Mouse (Mus musculus) WW6 (cell line): ENCODE measurements around the gene Dpt.
"Not testable (repeated sequence)": the region's sequence is repeated elsewhere in the genome, so short reads cannot be mapped to it uniquely, and the experiment has no call there.

Experiments
- DNase-seq: peaks from one replicate; pipeline ENCODE4 v3.0.0-alpha.2; 2013; ENCODE audit warnings: low read depth, low spot score

Gene Dpt

GRCm38 (mm10) chr1:164817331-164817730, 20.9 kb downstream of the Dpt start:
- DNase-seq = no peak

GRCm38 (mm10) chr1:164821307-164821706, 24.9 kb downstream of the Dpt start:
- no peak for DNase-seq

DNA sequence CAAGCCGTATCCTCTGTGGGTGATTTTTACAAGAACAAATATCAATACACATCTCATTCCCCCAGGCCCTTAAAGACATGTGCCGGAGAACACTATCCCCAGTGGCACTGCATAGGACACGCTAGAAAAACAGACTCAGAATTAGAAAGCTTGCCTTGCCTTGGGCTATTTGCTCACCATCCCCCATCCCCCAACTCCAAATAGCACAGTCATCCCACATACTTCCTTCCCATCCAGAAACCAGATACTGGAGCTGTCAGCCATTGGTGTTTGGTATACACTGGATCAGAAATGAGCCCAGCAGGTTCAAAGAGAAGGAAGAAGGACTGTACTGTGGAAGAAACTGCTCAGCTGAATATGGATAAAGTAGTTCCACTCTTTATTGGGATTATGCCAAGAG, 25.4 kb downstream of the Dpt start:
- DNase-seq = no peak

DNA sequence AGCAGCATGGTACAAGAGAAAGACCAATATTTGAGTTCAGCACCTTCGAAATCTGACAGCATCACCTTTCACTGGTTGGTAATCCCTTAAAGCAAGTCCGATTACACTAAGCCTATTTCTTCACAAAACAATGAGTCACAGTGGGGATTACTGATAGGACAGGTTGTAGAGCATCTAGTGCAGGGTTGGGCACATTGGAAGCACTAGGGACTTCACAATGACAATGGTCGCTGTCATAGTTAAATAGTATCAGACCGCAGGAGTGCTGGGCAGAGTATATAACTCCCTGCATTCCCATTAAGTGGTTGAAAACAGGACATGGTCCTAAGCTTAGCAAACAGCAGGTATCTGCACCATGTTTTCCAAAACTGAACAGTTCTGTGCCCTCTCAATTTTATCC, 25.8 kb downstream of the Dpt start:
- DNase-seq = no peak

GRCm38 (mm10) chr1:164824896-164825295, 28.5 kb downstream of the Dpt start:
- DNase-seq = no peak

DNA sequence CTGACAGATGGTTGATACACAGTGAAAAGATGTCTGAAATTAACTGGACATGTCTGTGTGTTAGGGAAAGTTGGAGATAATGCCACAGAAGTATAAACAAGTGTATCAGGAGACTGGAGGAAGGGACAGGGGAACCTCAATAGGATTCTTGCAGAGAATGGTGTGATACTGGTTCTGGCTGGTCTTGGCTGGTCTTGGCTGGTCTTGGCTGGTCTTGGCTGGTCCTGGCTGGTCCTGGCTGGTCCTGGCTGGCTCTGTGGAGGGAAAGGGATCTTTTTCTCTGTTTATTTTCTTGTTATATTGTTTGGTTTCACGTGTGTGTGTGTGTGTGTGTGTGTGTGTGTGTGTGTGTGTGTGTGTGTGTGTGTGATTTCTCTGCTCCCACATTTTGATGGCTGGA, 33.4 kb downstream of the Dpt start:
- DNase-seq = no peak

GRCm38 (mm10) chr1:164832459-164832858, 36.0 kb downstream of the Dpt start:
- no peak for DNase-seq

GRCm38 (mm10) chr1:164848616-164849265, 52.3 kb downstream of the Dpt start:
- DNase-seq = no peak

DNA sequence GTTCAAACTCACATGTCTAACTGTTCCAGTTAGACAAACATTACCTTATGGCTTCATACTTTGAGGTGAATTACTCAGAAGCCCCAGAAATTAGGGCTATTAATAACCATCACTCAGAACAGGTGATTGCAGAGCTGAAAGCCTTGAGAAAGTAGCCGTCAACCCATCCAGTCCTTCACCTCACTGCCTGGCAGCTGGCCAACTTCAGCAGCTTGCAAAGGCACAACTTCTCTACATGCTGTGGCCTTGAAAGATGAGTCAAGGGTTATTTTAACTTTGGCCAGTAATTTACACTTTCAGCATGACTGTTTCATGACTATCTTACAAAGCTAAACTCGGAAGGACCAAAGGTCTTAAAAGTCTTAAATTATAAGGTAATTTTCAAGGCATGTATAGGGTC, 59.3 kb downstream of the Dpt start:
- DNase-seq = not testable (repeated sequence)

- no peak for DNase-seq
Measured at GRCm38 (mm10) chr1:164859952-164860351, 63.5 kb downstream of the Dpt start.

DNA sequence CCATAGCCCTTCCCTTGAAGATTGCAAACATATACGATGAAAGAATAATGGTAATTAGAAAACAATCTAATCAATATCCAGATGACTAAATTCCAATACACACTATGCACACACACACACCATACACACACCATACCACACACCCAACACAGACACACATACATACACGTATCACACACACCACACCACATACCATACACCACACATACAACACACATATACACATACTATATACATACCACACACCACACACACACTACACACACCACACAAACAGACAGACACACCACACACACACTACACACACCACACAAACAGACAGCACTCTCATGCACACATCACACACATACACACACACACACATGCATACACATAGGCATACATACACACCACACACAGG, 64.3 kb downstream of the Dpt start:
- no peak for DNase-seq

DNA sequence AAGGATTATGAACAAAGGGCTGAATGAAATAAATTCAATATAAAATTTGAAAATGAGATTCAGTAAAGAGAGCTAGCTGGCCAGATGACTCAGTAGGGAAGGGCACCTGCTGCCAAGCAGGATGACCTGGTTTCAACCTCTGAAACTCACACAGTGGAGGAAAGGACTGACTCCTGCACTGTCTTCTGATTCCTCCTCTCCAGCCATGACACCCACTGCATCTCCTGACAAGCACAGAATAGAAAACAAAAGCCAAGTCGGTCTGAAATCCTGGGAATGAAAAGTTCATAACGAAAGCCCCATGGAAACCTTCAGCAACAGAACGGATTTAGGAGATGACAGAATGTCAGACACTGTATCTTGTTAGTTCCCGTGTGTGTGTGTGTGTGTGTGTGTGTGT, 65.1 kb downstream of the Dpt start:
- no peak for DNase-seq

GRCm38 (mm10) chr1:164862946-164863883, 66.8 kb downstream of the Dpt start:
- DNase-seq = no peak

- DNase-seq = no peak
Measured at GRCm38 (mm10) chr1:164864666-164865065, 68.2 kb downstream of the Dpt start.

DNA sequence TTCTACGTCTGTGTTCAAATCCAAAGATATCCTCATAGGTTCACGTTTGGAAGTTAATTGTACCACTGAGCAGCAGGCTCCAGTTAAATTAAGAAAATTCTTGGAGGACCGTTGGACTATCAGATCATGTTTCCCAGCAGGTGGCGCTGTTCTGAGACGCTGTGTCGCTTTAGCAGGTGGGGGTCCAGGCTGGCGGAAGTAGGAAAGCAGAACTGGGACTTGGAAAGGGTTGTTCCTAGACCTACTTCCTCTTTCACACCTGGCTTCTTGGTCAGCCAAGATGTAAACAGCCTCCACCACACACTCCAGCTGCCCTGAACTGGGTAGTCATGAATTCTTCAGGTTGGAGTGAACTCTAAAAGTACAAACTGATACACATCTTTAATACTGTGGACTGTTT, 74.2 kb downstream of the Dpt start:
- DNase-seq = peak; percentile 20
